Mouse (Mus musculus) megakaryocyte, embryonic 14.5 days (primary cell): ENCODE data around the gene Gm13083. TPM values are rescaled to one million over a fixed set of nuclear protein-coding genes. Genes with fewer than 3 reads are reported as not detected.
"Not testable (repeated sequence)": the region's sequence is repeated elsewhere in the genome, so short reads cannot be mapped to it uniquely, and the experiment has no call there.

ENCODE experiments used
- H3K27me3 ChIP-seq: replicated peaks from 2 replicates; pipeline ENCODE3; 2012; ENCODE audit warnings: inconsistent platforms
- H3K36me3 ChIP-seq: replicated peaks from 2 replicates; pipeline ENCODE3; 2012; ENCODE audit warnings: low read length, inconsistent platforms, mixed read lengths
- H3K4me1 ChIP-seq: 2 replicates; pipeline ENCODE4 v1.6.1; 2012; ENCODE audit warnings: inconsistent platforms
- H3K4me3 ChIP-seq: replicated peaks from 2 replicates; pipeline ENCODE3; 2012; ENCODE audit warnings: moderate library complexity, mild to moderate bottlenecking, inconsistent platforms
- H3K9me3 ChIP-seq: 2 replicates; pipeline ENCODE4 v1.6.1; 2012; ENCODE audit warnings: inconsistent platforms
- polyA plus RNA-seq: library from polyadenylated mRNA; stranded (reverse); fragments of >175 nt; gene quantifications from 2 replicates; pipeline ENCODE4 v1.2.3, GENCODE M21; 2012; ENCODE audit warnings: low replicate concordance; ENCODE audit not compliant: insufficient read depth

The Gm13083 gene
- polyA plus RNA-seq: not detected in 2 replicates

DNA sequence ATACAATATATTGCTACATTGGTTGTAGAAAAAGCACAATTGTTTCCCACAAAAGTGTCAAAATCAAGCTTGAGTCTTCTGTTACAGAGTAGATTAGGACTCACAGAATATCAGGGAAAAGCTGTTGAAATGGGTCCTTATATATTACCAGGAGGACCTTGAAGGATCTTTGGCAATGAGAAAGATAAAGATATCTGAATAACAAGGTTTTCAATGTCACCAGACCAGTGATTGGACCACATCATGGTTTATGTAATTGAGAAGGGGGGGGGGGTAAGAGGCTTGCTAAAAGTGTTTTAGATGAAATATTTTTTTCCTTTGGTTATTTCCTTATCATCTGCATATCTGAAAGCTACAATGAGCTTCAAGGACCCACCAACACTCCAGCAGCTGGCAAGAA is at the start of gene Gm13083:
Gene Gm13083 (plus strand): TSS at position 301 of the 400 bp plus-strand sequence.
- not testable (repeated sequence) for H3K36me3 ChIP-seq, H3K4me1 ChIP-seq, H3K9me3 ChIP-seq, H3K27me3 ChIP-seq, H3K4me3 ChIP-seq

DNA sequence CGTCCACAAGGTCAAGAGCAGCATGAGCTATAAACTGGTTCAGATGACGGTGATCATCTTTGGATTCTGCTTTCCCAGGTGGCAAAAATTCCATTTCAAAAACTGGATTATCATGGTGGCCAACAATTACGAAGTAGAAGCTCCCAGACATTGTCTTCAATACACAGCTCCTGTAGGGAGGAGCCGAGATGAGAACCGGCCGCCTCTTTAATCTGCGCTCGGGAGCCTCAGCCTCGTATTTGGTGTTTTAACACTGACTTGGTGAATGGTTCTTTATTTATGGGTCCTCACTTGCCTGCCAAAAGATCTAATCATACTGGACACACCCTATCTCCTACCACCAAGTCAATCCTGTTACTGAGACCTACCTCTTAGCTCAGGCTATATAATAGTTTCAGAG is 2.9 kb upstream of the Gm13083 start:
- H3K4me1 ChIP-seq, H3K36me3 ChIP-seq, H3K27me3 ChIP-seq, H3K4me3 ChIP-seq, H3K9me3 ChIP-seq: not testable (repeated sequence)

DNA sequence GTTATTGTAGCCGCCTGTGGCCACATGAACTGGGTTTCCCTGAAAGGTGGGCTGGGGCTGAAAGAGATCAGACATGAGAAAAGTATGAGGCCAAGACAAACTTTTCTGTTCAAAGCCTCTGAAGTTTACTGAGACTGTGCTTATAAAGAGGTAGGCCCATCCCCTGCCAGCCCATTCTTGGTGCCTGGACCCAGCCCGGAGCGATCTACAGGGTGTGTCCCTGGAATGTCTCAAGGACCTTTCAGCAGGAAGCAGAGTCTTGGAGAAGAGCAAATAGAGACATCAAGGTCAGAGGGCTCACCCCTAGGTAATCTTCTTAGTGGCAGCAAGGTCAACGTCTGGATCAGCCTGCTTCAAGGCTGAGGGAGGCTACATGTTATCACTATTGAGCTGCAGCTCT is 3.3 kb downstream of the Gm13083 start:
- not testable (repeated sequence) for H3K4me3 ChIP-seq, H3K9me3 ChIP-seq, H3K27me3 ChIP-seq, H3K36me3 ChIP-seq, H3K4me1 ChIP-seq

DNA sequence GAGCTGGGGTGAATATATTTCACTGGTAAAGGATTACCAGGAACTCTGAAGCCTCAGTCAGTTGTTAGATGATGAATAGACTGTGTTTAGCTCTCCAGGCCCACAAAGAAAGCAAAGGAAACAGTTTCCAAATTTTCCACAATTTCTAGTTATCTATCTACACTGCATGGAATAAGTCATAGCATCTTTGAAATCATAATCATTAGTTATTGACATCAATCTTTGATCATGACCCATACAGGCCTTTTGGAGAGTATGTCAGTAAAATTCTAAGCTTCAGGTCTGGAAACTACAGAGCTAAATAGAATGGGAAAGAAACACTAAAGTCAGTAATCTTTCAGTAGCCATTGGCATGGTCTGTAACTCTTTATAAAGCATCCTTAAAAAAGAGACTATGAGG is 42.3 kb downstream of the Gm13083 start, which contains the start of gene Gm13088:
Gene Gm13088 (minus strand): TSS at position 101 of the 400 bp plus-strand sequence.
- not testable (repeated sequence) for H3K4me3 ChIP-seq, H3K36me3 ChIP-seq, H3K4me1 ChIP-seq, H3K9me3 ChIP-seq, H3K27me3 ChIP-seq

Other genes with a start within 250 kb of the Gm13083 start
- not detected in 2 replicates for gene Pramel1, start 220.6 kb upstream of the Gm13083 start, polyA plus RNA-seq
- 0.29 TPM in 1 of 2 replicates, not detected in the other for gene Pramef8, start 202.6 kb upstream of the Gm13083 start, polyA plus RNA-seq
- not detected in 2 replicates for gene Oog4, start 164.7 kb upstream of the Gm13083 start, polyA plus RNA-seq
- not detected in 2 replicates for gene Gm13043, start 103.7 kb upstream of the Gm13083 start, polyA plus RNA-seq
- not detected in 2 replicates for gene Gm13040, start 79.0 kb upstream of the Gm13083 start, polyA plus RNA-seq
- gene BC080695, start 63.3 kb upstream of the Gm13083 start, polyA plus RNA-seq: not detected in 2 replicates
- not detected in 2 replicates for gene Gm13057, start 63.3 kb upstream of the Gm13083 start, polyA plus RNA-seq
- not detected in 2 replicates for gene Gm13088, start 42.2 kb downstream of the Gm13083 start, polyA plus RNA-seq
- not detected in 2 replicates for gene Gm13089, start 87.7 kb downstream of the Gm13083 start, polyA plus RNA-seq
- not detected in 2 replicates for gene Gm13078, start 104.5 kb downstream of the Gm13083 start, polyA plus RNA-seq
- gene Gm13023, start 174.3 kb downstream of the Gm13083 start, polyA plus RNA-seq: not detected in 2 replicates
- not detected in 2 replicates for gene Gm13084, start 201.1 kb downstream of the Gm13083 start, polyA plus RNA-seq
- not detected in 2 replicates for gene Gm13103, start 231.5 kb downstream of the Gm13083 start, polyA plus RNA-seq